Mouse (Mus musculus): Measurements from ENCODE around the gene Nsfl1c. TPM values are rescaled to one million over a fixed set of nuclear protein-coding genes. Genes with fewer than 3 reads are reported as not detected.

Nsfl1c gene
- polyA plus RNA-seq, 1 experiment, result not detected

DNA sequence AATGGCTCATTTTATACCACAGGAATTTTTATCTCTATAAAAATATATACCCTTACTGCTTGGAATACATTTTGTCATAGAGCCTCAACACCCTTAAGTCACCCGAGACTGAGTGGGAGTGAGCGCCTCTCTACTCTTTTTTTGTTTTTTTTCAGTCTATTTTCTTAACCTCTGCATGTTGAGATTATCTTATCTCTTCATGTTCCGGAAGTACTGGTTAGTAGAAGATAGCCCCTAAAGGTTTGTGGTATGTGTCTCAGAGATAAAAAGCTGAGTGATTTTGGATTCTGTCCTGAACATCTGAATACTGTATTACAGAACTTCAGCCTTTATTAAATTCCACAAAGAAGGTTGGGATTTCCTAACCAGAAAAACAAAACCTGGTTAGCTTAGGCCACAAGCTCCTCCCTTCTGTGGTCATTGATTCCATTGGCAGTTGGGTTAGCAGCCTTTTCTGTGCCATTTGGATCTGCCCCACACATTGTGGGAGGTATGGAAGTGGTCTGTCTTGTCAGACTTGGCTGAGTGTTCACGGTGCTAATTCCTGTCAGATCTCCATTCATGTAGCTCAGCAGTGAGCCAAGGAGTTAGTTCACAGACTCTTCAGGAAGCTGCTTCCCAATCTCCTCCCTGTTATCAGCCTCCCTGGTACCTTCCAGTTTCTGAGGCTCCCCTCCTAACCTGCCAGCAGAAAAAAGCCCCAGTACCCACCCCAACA is 30.5 kb downstream of the Nsfl1c start:
- Histone ChIP-seq H3K27ac (ENCODE audit: insufficient read depth, low read depth, low read length) (no peak overlapping the region), H3K4me1 (ENCODE audit: control insufficient read depth, insufficient read depth, low read length) (peaks cover 4% of the 10 kb centered on the region; the same call in 1 of the 2 replicates), H3K4me3 (ENCODE audit: insufficient read depth, low read depth, low read length) (no peak overlapping the region)
- TF ChIP-seq CTCF (IDR thresholded peaks at IDR 0.05; ENCODE audit: insufficient read depth, low read depth, low read length) (no peak), POLR2A (IDR thresholded peaks at IDR 0.05; ENCODE audit: insufficient read depth, low read depth, low read length) (no peak)
- WGBS, result 66% methylated on average over 4 of the region's 4 CpGs

DNA sequence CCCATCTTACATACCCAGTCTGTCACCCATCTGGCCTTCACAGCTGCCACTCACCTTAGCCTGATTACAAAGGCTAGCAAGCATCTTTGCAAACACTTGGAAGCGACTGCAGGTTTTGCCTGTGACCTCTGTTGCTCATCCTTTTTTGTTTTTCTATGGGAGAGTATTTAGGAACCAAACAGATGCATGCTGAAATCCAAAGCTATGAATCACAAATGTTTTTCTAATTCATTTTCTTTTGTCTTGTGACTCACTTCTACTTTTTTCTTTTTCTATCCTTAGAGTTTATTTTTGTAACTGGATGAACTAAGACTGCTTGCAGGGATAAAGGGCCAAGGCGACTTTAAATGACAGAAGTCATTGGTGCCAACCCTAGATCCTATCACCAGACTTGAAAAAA is 31.5 kb downstream of the Nsfl1c start:
- 61% methylated on average over 2 of the region's 2 CpGs for WGBS
- H3K27ac ChIP-seq (ENCODE audit: insufficient read depth, low read depth, low read length), result peak overlapping the region; percentile 61
- TF ChIP-seq CTCF (IDR thresholded peaks at IDR 0.05; ENCODE audit: insufficient read depth, low read depth, low read length) (no peak), POLR2A (IDR thresholded peaks at IDR 0.05; ENCODE audit: insufficient read depth, low read depth, low read length) (no peak)

DNA sequence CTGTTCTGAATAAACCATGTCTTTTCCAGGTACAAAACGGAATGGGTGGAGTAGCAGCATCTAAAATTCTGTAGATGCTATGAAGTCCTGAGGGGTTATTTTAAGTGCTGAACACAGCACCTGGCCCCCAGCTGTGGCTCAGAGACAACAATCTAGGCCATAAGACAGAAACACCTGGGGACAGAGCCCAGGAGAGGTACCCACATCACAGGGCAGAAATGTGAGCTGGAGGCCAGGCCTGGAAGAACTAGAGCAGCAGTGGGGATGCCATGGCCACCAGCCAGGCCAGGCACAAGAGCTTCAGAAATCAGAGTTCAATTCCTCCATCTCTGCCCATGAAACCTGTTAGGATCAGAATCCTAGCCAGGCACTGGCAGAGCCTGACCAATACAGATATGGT is 34.1 kb downstream of the Nsfl1c start:
- 89% methylated on average over 1 of the region's 1 CpGs for WGBS

More for the DNA sequence above, 31.5 kb downstream of the Nsfl1c start:
- Histone ChIP-seq H3K4me3 (ENCODE audit: insufficient read depth, low read depth, low read length) (no peak overlapping the region), H3K4me1 (ENCODE audit: control insufficient read depth, insufficient read depth, low read length) (peaks cover 6% of the 10 kb centered on the region; the same call in 1 of the 2 replicates)

DNA sequence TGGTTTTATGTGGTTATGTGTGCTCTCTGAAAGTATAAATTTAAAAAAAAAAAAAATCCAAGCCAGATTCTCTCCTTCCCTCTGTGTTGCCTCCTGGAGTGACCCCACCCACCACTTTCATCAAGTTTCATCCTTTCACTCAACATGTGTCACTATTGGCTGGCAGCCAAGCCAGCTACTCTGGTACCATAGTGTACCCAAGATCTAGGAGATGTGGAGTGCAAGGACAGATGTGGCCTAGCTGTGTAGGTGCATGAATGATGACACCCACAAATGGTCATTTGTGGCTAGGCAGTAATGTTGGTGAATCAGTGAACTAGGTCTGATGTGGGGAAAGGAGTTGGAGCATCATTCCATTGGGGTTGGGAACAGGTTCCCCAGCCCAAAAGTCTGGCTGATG is 35.2 kb downstream of the Nsfl1c start:
- TF ChIP-seq CTCF (IDR thresholded peaks at IDR 0.05; ENCODE audit: insufficient read depth, low read depth, low read length) (no peak), POLR2A (IDR thresholded peaks at IDR 0.05; ENCODE audit: insufficient read depth, low read depth, low read length) (no peak)
- H3K27ac ChIP-seq (ENCODE audit: insufficient read depth, low read depth, low read length), result no peak overlapping the region
- no peak overlapping the region for H3K4me3 ChIP-seq (ENCODE audit: insufficient read depth, low read depth, low read length)
- peaks cover 11% of the 10 kb centered on the region for H3K4me1 ChIP-seq (ENCODE audit: control insufficient read depth, insufficient read depth, low read length)

More for the DNA sequence above, 34.1 kb downstream of the Nsfl1c start:
- H3K27ac ChIP-seq (ENCODE audit: insufficient read depth, low read depth, low read length), result no peak overlapping the region
- H3K4me1 ChIP-seq (ENCODE audit: control insufficient read depth, insufficient read depth, low read length), result peaks cover 6% of the 10 kb centered on the region; the same call in 1 of the 2 replicates
- no peak overlapping the region for H3K4me3 ChIP-seq (ENCODE audit: insufficient read depth, low read depth, low read length)
- TF ChIP-seq CTCF (IDR thresholded peaks at IDR 0.05; ENCODE audit: insufficient read depth, low read depth, low read length) (no peak), POLR2A (IDR thresholded peaks at IDR 0.05; ENCODE audit: insufficient read depth, low read depth, low read length) (no peak)

DNA sequence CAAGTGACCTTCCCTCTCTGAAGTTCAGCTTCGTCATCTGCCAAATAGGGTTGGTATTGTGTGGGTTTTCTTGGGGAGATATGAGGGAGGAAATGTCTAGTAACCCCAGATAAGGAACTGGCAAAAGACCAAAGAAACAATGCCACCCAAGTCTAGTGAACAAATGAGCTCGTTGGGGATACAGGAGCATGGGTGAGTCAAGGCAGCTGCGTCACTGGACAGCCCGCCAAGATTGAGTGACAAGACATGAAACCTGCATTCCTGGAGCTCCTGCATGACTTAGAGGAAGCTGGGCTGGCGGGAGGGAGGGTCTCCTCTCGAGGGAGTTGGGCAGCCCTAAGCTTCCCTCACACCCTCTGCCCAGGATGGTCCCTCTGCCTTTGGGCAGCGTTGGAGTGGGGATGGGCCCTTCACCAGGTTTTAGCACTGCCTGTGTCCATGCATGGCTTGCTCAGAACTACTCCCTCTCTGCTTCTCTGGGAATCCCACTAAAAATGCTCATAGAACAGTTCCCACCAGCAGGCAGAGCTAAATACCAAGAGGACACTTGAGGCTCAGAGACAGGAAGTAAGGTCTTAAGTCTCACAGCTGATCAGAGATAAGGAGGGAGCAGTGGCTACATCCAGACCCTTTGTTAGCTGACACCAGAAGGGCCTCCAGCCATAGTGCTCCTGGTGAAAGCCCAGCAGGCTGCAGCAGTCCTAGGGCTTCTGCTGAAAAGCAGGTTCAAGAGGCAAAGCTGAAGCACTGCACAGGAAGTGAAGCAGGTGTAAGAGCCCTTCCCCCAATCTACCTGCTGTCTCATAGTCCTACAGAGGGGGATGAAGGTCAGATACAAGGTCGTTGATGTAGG is 36.6 kb downstream of the Nsfl1c start:
- TF ChIP-seq POLR2A (IDR thresholded peaks at IDR 0.05; ENCODE audit: insufficient read depth, low read depth, low read length) (no peak), CTCF (IDR thresholded peaks at IDR 0.05; ENCODE audit: insufficient read depth, low read depth, low read length) (no peak)
- Histone ChIP-seq H3K27ac (ENCODE audit: insufficient read depth, low read depth, low read length) (no peak overlapping the region), H3K4me1 (ENCODE audit: control insufficient read depth, insufficient read depth, low read length) (peaks cover 7% of the 10 kb centered on the region), H3K4me3 (ENCODE audit: insufficient read depth, low read depth, low read length) (no peak overlapping the region)
- 60% methylated on average over 8 of the region's 8 CpGs for WGBS

DNA sequence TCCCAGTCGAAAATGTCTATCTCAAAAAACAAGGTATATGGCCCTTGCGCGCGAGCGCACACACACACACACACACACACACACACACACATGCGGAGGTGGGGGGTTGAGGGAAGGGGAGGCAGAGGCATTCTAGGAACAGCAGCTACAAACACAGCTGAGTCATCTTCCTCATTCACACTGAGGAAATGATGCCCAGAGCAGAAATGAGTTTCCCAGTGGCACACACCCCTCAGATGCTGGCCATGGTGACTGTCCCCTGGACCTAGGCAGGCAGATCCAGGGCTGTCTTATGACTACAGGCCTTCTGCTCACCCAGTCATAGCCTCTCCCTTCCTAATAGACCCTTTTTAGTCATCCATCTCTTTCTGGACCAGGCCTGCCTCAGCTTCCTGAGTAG is 39.6 kb downstream of the Nsfl1c start:
- TF ChIP-seq POLR2A (IDR thresholded peaks at IDR 0.05; ENCODE audit: insufficient read depth, low read depth, low read length), result no peak
- no peak for TF ChIP-seq CTCF (IDR thresholded peaks at IDR 0.05; ENCODE audit: insufficient read depth, low read depth, low read length)
- 53% methylated on average over 6 of the region's 6 CpGs for WGBS
- H3K27ac ChIP-seq (ENCODE audit: insufficient read depth, low read depth, low read length), result no peak overlapping the region

DNA sequence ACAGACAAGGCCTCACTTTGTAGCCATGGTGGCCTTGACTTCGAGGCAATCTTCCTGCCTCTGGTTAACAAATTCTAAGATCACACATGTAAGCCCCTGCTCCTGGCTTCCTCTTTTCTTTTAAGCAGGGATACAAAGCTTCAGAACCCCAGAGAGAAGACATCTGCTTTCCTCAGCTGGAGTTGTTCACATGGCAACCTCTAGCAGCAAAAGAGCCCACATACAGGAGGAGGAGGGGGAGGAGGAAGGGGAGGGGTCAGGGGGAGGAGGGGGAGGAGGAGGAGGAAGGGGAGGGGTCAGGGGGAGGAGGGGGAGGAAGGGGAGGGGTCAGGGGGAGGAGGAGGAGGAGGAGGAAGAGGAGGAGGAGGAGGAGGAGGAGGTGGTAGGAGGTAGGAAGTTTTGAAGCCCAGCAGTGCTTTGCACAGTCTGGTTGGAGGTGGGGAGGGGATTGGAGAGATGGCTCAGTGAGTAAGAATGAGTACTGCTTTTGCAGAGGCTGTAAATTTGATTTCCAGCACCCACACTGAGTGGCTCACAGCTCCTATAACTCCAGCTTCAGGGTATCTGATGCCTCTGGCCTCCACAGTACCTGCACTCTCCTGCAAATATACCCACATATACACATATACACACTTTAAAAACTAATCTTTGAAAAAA is 42.1 kb downstream of the Nsfl1c start:
- H3K4me1 ChIP-seq (ENCODE audit: control insufficient read depth, insufficient read depth, low read length), result peaks cover 7% of the 10 kb centered on the region
- TF ChIP-seq CTCF (IDR thresholded peaks at IDR 0.05; ENCODE audit: insufficient read depth, low read depth, low read length) (no peak), POLR2A (IDR thresholded peaks at IDR 0.05; ENCODE audit: insufficient read depth, low read depth, low read length) (no peak)
- peak overlapping the region; percentile 79; the same call in 1 of the 2 replicates for H3K27ac ChIP-seq (ENCODE audit: insufficient read depth, low read depth, low read length)
- no peak overlapping the region for H3K4me3 ChIP-seq (ENCODE audit: insufficient read depth, low read depth, low read length)
- 19% methylated on average over 1 of the region's 1 CpGs for WGBS

More for the DNA sequence above, 39.6 kb downstream of the Nsfl1c start:
- Histone ChIP-seq H3K4me3 (ENCODE audit: insufficient read depth, low read depth, low read length) (no peak overlapping the region), H3K4me1 (ENCODE audit: control insufficient read depth, insufficient read depth, low read length) (peaks cover 9% of the 10 kb centered on the region)

DNA sequence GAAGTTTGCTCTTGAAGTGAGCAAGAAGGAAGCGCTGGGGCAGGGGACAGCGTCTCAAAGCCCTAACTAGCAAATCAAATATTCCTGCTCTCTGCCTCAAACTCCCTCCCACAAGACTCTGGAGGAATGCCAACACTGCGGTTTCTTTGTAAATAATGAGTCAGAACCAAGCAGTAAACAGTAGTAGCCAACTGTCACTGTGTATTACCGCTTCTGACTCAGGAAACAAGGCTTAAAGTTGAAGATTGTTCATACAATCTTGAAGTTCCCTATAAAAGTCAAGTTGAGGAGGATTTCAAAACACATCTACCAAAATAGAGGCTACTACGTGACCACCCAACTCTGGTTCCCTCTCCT is 42.6 kb downstream of the Nsfl1c start:
- no peak for TF ChIP-seq CTCF (IDR thresholded peaks at IDR 0.05; ENCODE audit: insufficient read depth, low read depth, low read length)
- TF ChIP-seq POLR2A (IDR thresholded peaks at IDR 0.05; ENCODE audit: insufficient read depth, low read depth, low read length), result no peak
- H3K4me3 ChIP-seq (ENCODE audit: insufficient read depth, low read depth, low read length), result no peak overlapping the region
- H3K4me1 ChIP-seq (ENCODE audit: control insufficient read depth, insufficient read depth, low read length), result peaks cover 7% of the 10 kb centered on the region
- no peak overlapping the region for H3K27ac ChIP-seq (ENCODE audit: insufficient read depth, low read depth, low read length)
- WGBS, result 10% methylated on average over 5 of the region's 5 CpGs

Measured in olfactory bulb, adult 2 months (tissue).